21 mouse cellular contexts compared by ENCODE assay signal in genomic region chr3:52764166-52764565, GRCm38 (mm10).
A peak's percentile ranks its signal among the peaks of the same experiment; 100 is the strongest.
DNase-seq lines count a peak whose midpoint lies in the region; ATAC-seq lines count a peak whose summit lies in the region.
"Had no signal": no experiment of that assay in that cellular context is flagged by ENCODE, and none has a peak within 500 bp of the region (broad histone marks: within the 10 kb centered on the region; RNA-seq: fewer than 3 reads in every experiment).

No protein-coding gene starts in this region.

- peak; percentile 27 for DNase-seq in gastrocnemius, adult 18-20 months (ENCODE audit: low spot score)
- no peak for DNase-seq in gastrocnemius, postnatal 14 days
- DNase-seq in midbrain, embryonic 11.5 days (ENCODE audit: low spot score, missing footprints): peak; percentile 23
- DNase-seq in adrenal gland, adult 8-10 months: peak; percentile 63
- peak; percentile 19 for DNase-seq in fibroblast of lung, adult 2 months (ENCODE audit: low read depth)
- no peak for DNase-seq in lung, postnatal 36 days
- DNase-seq in right cerebral cortex, adult 2 months (ENCODE audit: low spot score in 2 of 2): no peak
- DNase-seq: cerebellum, adult 9-10 months; kidney, adult 8-10 months; kidney, postnatal 10 days; thymus, postnatal 4 days had no signal

- H3K27me3 ChIP-seq in midbrain, embryonic 11.5 days (ENCODE audit: control insufficient read depth, insufficient read depth, low read length): no peaks in the 10 kb centered on the region
- no peaks in the 10 kb centered on the region for H3K27me3 ChIP-seq in midbrain, embryonic 13.5 days
- H3K27me3 ChIP-seq: intestine, embryonic 15.5 days; neural tube, embryonic 15.5 days; stomach, embryonic 15.5 days had no signal

- H3K9ac ChIP-seq in midbrain, embryonic 11.5 days (ENCODE audit: low read length): no peak overlapping the region
- no peak overlapping the region for H3K9ac ChIP-seq in midbrain, embryonic 13.5 days (replicated peaks)
- H3K9ac ChIP-seq: intestine, embryonic 15.5 days; neural tube, embryonic 15.5 days; stomach, embryonic 15.5 days had no signal

- H3K36me3 ChIP-seq in midbrain, embryonic 11.5 days (ENCODE audit: control insufficient read depth, insufficient read depth, low read length): no peaks in the 10 kb centered on the region
- H3K36me3 ChIP-seq in midbrain, embryonic 13.5 days: no peaks in the 10 kb centered on the region
- H3K36me3 ChIP-seq: embryonic facial prominence, embryonic 10.5 days; forebrain, embryonic 10.5 days; hindbrain, embryonic 10.5 days; intestine, embryonic 15.5 days; midbrain, embryonic 10.5 days; neural tube, embryonic 15.5 days; stomach, embryonic 15.5 days had no signal

- ATAC-seq in midbrain, embryonic 11.5 days (ENCODE audit: low FRiP score): no peak
- ATAC-seq in midbrain, embryonic 13.5 days: no peak
- ATAC-seq: forebrain, embryonic 16.5 days; hindbrain, embryonic 16.5 days; intestine, embryonic 15.5 days had no signal

- intact Hi-C loops in gastrocnemius, postnatal 14 days (cut with DNase I; ENCODE audit: low total_unique reads): no loop called here

- no peak overlapping the region for H3K27ac ChIP-seq in midbrain, embryonic 11.5 days (ENCODE audit: low read depth, low read length)
- H3K27ac ChIP-seq in midbrain, embryonic 13.5 days: no peak overlapping the region
- H3K27ac ChIP-seq: embryonic facial prominence, embryonic 10.5 days; forebrain, embryonic 10.5 days; hindbrain, embryonic 10.5 days; intestine, embryonic 15.5 days; midbrain, embryonic 10.5 days; neural tube, embryonic 15.5 days; stomach, embryonic 15.5 days had no signal

- no peaks in the 10 kb centered on the region for H3K9me3 ChIP-seq in midbrain, embryonic 11.5 days (ENCODE audit: control insufficient read depth, low read length)
- H3K9me3 ChIP-seq in midbrain, embryonic 13.5 days: no peaks in the 10 kb centered on the region
- H3K9me3 ChIP-seq: embryonic facial prominence, embryonic 10.5 days; forebrain, embryonic 10.5 days; hindbrain, embryonic 10.5 days; intestine, embryonic 15.5 days; midbrain, embryonic 10.5 days; neural tube, embryonic 15.5 days; stomach, embryonic 15.5 days had no signal

- 82% methylated on average over 4 of the region's 4 CpGs for WGBS in midbrain, embryonic 11.5 days
- WGBS in midbrain, embryonic 13.5 days: 82% methylated on average over 4 of the region's 4 CpGs

- H3K4me3 ChIP-seq in midbrain, embryonic 11.5 days (ENCODE audit: low read depth, low read length): no peak overlapping the region
- H3K4me3 ChIP-seq in midbrain, embryonic 13.5 days (replicated peaks): no peak overlapping the region
- H3K4me3 ChIP-seq: embryonic facial prominence, embryonic 10.5 days; forebrain, embryonic 10.5 days; hindbrain, embryonic 10.5 days; intestine, embryonic 15.5 days; midbrain, embryonic 10.5 days; neural tube, embryonic 15.5 days; stomach, embryonic 15.5 days had no signal

- no peak overlapping the region for H3K4me2 ChIP-seq in midbrain, embryonic 11.5 days
- H3K4me2 ChIP-seq in midbrain, embryonic 13.5 days (replicated peaks): no peak overlapping the region
- H3K4me2 ChIP-seq: intestine, embryonic 15.5 days; neural tube, embryonic 15.5 days; stomach, embryonic 15.5 days had no signal

- peaks cover 3% of the 10 kb centered on the region; the same call in 1 of the 2 replicates for H3K4me1 ChIP-seq in midbrain, embryonic 11.5 days (ENCODE audit: control insufficient read depth, insufficient read depth, low read length)
- 0 out of 2 replicates have a peak, but pooled peaks cover 2% of the 10 kb centered on the region for H3K4me1 ChIP-seq in midbrain, embryonic 13.5 days (replicated peaks)
- H3K4me1 ChIP-seq: intestine, embryonic 15.5 days; neural tube, embryonic 15.5 days; stomach, embryonic 15.5 days had no signal

Comparison
In these comparisons a context has a peak if more than half of its experiments do, and no peak if none do; other contexts are left out.
1. DNase-seq: peak in gastrocnemius, adult 18-20 months (single experiment), midbrain, embryonic 11.5 days (single experiment), adrenal gland, adult 8-10 months (single experiment) and fibroblast of lung, adult 2 months (single experiment); none in gastrocnemius, postnatal 14 days (single experiment), lung, postnatal 36 days (single experiment) and right cerebral cortex, adult 2 months (0 of 2).